Mouse (Mus musculus): ENCODE results near the gene Dnah3. TPM values are rescaled to one million over a fixed set of nuclear protein-coding genes. Genes with fewer than 3 reads are reported as not detected.

Gene Dnah3
- polyA plus RNA-seq, 1 experiment from 2014 or later: 0.09 TPM

DNA sequence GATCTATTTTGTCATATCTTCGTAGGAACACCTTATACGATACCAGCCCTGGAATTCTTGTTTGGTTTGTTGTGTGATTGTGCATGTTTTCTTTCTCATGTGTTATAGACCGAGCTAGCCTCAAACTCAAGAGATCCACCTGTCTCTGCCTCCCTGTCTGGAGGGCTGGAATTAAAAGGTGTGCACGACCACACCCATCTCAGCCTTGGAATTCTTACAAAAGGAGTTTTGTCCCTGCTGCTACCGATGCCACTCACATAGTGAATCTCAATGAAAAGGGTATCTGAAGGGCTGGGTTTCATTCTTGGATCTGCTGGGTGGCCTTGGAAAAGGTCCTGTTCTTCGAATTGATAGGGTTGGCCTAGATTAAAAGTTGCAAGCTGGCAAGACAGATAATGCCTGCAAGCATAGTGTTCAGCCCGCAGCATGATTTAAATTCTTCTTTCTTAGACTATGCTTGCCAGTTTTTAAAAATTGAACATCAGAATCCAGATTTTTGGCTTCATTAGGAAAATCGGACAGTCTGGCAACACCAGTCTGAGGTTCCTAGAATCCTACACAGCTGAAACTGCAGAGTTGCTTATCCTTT is 197.5 kb downstream of the Dnah3 start:
- WGBS: 93% methylated on average over 8 of the region's 8 CpGs
- no peaks in the 10 kb centered on the region for H3K36me3 ChIP-seq (replicated peaks; ENCODE audit: control insufficient read depth, insufficient read depth)
- no peak for ATAC-seq (ENCODE audit: low FRiP score)

GRCm38 (mm10) chr7:119895639-119896512 is 199.2 kb downstream of the Dnah3 start, which contains the start of the genes Lyrm1 and Dcun1d3:
TSS of gene Lyrm1 (plus strand) at chr7:119895861.
TSS of gene Dcun1d3 (minus strand) at chr7:119896298.
- peak within 1 kb of the TSS; percentile 72 for H3K4me3 ChIP-seq (replicated peaks; ENCODE audit: low read length)
- no peaks in the 10 kb centered on the region for H3K9me3 ChIP-seq (ENCODE audit: control insufficient read depth, low read length)
- whole genome bisulfite sequencing: under 1% methylated on average over 62 of the region's 63 CpGs
- peak; percentile 98 for ATAC-seq (ENCODE audit: low FRiP score)
- H3K4me1 ChIP-seq (replicated peaks; ENCODE audit: control insufficient read depth, insufficient read depth, low read length): peaks cover 29% of the 10 kb centered on the region
- H3K27me3 ChIP-seq (ENCODE audit: control insufficient read depth, insufficient read depth, low read length): no peaks in the 10 kb centered on the region
- H3K9ac ChIP-seq: peak within 1 kb of the TSS; percentile 90
- H3K27ac ChIP-seq: peak within 1 kb of the TSS; percentile 98
- DNase-seq (ENCODE audit: low spot score): peak; percentile 99
- H3K4me2 ChIP-seq (replicated peaks): peak within 1 kb of the TSS; percentile 65
- H3K36me3 ChIP-seq (replicated peaks; ENCODE audit: control insufficient read depth, insufficient read depth): no peaks in the 10 kb centered on the region

More for the DNA sequence above, 197.5 kb downstream of the Dnah3 start:
- no peak overlapping the region for H3K4me2 ChIP-seq (replicated peaks)
- H3K27me3 ChIP-seq (ENCODE audit: control insufficient read depth, insufficient read depth, low read length): no peaks in the 10 kb centered on the region
- H3K9ac ChIP-seq: no peak overlapping the region
- H3K4me1 ChIP-seq (replicated peaks; ENCODE audit: control insufficient read depth, insufficient read depth, low read length): peaks cover 29% of the 10 kb centered on the region
- no peaks in the 10 kb centered on the region for H3K9me3 ChIP-seq (ENCODE audit: control insufficient read depth, low read length)
- no peak overlapping the region for H3K27ac ChIP-seq
- no peak overlapping the region for H3K4me3 ChIP-seq (replicated peaks; ENCODE audit: low read length)
- no peak for DNase-seq (ENCODE audit: low spot score)

DNA sequence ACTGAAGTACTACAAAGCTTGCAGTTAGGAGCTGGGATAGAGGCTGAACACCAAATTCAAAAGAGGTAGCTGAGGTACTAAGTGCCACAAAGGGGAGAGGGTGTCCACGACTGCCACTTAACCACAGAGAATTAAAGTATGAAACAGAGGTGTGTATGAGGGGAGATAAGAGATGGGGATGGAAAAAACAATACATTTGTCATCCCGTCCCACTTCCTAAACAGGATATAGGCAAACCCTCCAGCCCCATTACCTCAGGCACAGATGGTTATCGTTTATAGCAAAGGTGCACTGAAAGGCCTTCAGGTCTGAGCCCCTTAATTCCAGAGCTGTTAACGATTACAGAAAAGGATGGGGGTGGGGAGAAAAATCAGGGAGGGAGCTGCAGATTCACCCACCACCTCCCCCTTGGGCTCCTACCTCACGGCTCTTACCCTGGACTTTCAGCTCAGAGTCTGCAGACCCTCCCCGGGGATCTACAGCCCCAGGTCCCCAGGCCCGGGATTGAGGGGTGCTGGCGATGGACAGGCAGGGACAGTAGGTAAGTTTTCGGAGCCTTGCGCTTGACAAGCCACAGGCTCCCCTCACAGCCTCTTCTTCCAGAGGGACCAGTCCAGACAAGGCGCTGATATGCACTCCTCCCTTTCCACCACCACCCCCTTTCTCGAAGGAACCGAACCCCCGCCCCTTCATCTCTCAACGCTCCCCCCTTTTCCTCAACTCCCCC is 200.1 kb downstream of the Dnah3 start:
- ATAC-seq (ENCODE audit: low FRiP score) (no peak; the same call in 1 of the 2 replicates), DNase-seq (ENCODE audit: low spot score) (no peak)
- peak overlapping the region; percentile 72 for H3K4me3 ChIP-seq (replicated peaks; ENCODE audit: low read length)
- H3K4me1 ChIP-seq (replicated peaks; ENCODE audit: control insufficient read depth, insufficient read depth, low read length): peaks cover 29% of the 10 kb centered on the region
- no peaks in the 10 kb centered on the region for H3K36me3 ChIP-seq (replicated peaks; ENCODE audit: control insufficient read depth, insufficient read depth)
- peak overlapping the region; percentile 87 for H3K9ac ChIP-seq
- WGBS: 2% methylated on average over 15 of the region's 15 CpGs
- H3K27ac ChIP-seq: peak overlapping the region; percentile 98
- H3K4me2 ChIP-seq (replicated peaks): peak overlapping the region; percentile 59
- no peaks in the 10 kb centered on the region for H3K9me3 ChIP-seq (ENCODE audit: control insufficient read depth, low read length)
- H3K27me3 ChIP-seq (ENCODE audit: control insufficient read depth, insufficient read depth, low read length): no peaks in the 10 kb centered on the region

DNA sequence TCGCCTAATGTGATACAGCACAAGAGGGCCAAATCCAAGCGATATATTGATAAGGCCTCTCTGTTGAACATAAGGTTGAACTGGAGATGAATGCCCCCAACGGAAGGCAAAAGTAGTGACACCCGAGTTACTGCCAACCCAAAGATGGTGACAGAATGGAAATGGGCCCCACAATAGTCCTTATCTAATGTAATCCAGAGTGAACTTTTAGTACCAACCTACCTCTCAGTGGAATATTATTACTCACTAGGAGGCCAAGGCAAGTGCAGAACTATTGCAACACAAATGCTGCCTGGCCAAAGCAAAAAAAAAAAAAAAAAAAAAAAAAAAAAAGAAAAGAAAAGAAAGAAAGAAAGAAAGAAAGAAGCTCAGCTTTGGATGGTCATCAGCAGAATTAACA is 202.3 kb downstream of the Dnah3 start:
- Histone ChIP-seq H3K9ac (no peak overlapping the region), H3K4me3 (replicated peaks; ENCODE audit: low read length) (no peak overlapping the region), H3K27ac (no peak overlapping the region), H3K9me3 (ENCODE audit: control insufficient read depth, low read length) (no peaks in the 10 kb centered on the region), H3K27me3 (ENCODE audit: control insufficient read depth, insufficient read depth, low read length) (no peaks in the 10 kb centered on the region), H3K36me3 (replicated peaks; ENCODE audit: control insufficient read depth, insufficient read depth) (no peaks in the 10 kb centered on the region), H3K4me1 (replicated peaks; ENCODE audit: control insufficient read depth, insufficient read depth, low read length) (peaks cover 29% of the 10 kb centered on the region), H3K4me2 (replicated peaks) (0 out of 2 replicates have a peak overlapping the region, but pooled peaks have one; percentile 59)
- 93% methylated on average over 4 of the region's 4 CpGs for WGBS
- ATAC-seq (ENCODE audit: low FRiP score) (no peak), DNase-seq (ENCODE audit: low spot score) (no peak)

GRCm38 (mm10) chr7:119892198-119892597 is 202.9 kb downstream of the Dnah3 start:
- Histone ChIP-seq H3K9ac (no peak overlapping the region), H3K9me3 (ENCODE audit: control insufficient read depth, low read length) (no peaks in the 10 kb centered on the region), H3K4me3 (replicated peaks; ENCODE audit: low read length) (no peak overlapping the region), H3K27ac (no peak overlapping the region), H3K4me2 (replicated peaks) (no peak overlapping the region), H3K36me3 (replicated peaks; ENCODE audit: control insufficient read depth, insufficient read depth) (no peaks in the 10 kb centered on the region), H3K4me1 (replicated peaks; ENCODE audit: control insufficient read depth, insufficient read depth, low read length) (peaks cover 25% of the 10 kb centered on the region), H3K27me3 (ENCODE audit: control insufficient read depth, insufficient read depth, low read length) (no peaks in the 10 kb centered on the region)
- ATAC-seq (ENCODE audit: low FRiP score): no peak
- no peak for DNase-seq (ENCODE audit: low spot score)
- WGBS: 95% methylated on average over 1 of the region's 1 CpGs

GRCm38 (mm10) chr7:119887887-119888286 is 207.2 kb downstream of the Dnah3 start:
- no peak overlapping the region for H3K9ac ChIP-seq
- H3K9me3 ChIP-seq (ENCODE audit: control insufficient read depth, low read length): no peaks in the 10 kb centered on the region
- no peaks in the 10 kb centered on the region for H3K27me3 ChIP-seq (ENCODE audit: control insufficient read depth, insufficient read depth, low read length)
- no peaks in the 10 kb centered on the region for H3K4me1 ChIP-seq (replicated peaks; ENCODE audit: control insufficient read depth, insufficient read depth, low read length)
- no peak overlapping the region for H3K27ac ChIP-seq
- no peak overlapping the region for H3K4me3 ChIP-seq (replicated peaks; ENCODE audit: low read length)
- DNase-seq (ENCODE audit: low spot score) (no peak), ATAC-seq (ENCODE audit: low FRiP score) (no peak)
- 96% methylated on average over 4 of the region's 4 CpGs for WGBS
- no peaks in the 10 kb centered on the region for H3K36me3 ChIP-seq (replicated peaks; ENCODE audit: control insufficient read depth, insufficient read depth)
- no peak overlapping the region for H3K4me2 ChIP-seq (replicated peaks)

GRCm38 (mm10) chr7:119881229-119881628 is 213.9 kb downstream of the Dnah3 start:
- Histone ChIP-seq H3K9me3 (ENCODE audit: control insufficient read depth, low read length) (no peaks in the 10 kb centered on the region), H3K27ac (no peak overlapping the region), H3K4me3 (replicated peaks; ENCODE audit: low read length) (no peak overlapping the region), H3K4me1 (replicated peaks; ENCODE audit: control insufficient read depth, insufficient read depth, low read length) (no peaks in the 10 kb centered on the region), H3K9ac (no peak overlapping the region), H3K36me3 (replicated peaks; ENCODE audit: control insufficient read depth, insufficient read depth) (peaks cover 12% of the 10 kb centered on the region; the same call in 1 of the 2 replicates), H3K27me3 (ENCODE audit: control insufficient read depth, insufficient read depth, low read length) (no peaks in the 10 kb centered on the region), H3K4me2 (replicated peaks) (no peak overlapping the region)
- ATAC-seq (ENCODE audit: low FRiP score): no peak
- WGBS: 97% methylated on average over 2 of the region's 2 CpGs
- DNase-seq (ENCODE audit: low spot score): no peak

DNA sequence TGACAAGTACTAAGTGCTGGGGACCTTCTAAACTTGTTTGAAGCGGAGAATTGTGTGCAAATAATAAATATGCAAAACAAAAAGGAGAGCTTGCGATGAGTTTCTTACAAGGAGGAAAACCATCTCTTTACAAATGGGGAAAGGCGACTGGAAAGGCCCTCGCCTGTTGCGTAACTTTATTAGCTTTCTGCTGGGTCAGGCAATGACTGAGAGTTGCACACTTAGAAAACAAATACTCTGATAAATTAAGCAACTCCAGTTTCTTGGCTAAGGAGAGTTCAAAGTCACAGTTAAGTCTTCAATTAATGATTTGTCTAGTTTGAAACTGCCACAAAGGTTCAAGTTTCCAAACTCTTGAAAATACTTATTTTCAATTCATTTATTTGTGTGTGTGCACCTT is 214.7 kb downstream of the Dnah3 start:
- Histone ChIP-seq H3K9me3 (ENCODE audit: control insufficient read depth, low read length) (no peaks in the 10 kb centered on the region), H3K9ac (no peak overlapping the region), H3K27ac (no peak overlapping the region), H3K36me3 (replicated peaks; ENCODE audit: control insufficient read depth, insufficient read depth) (peaks cover 12% of the 10 kb centered on the region; the same call in 1 of the 2 replicates), H3K4me2 (replicated peaks) (no peak overlapping the region), H3K4me1 (replicated peaks; ENCODE audit: control insufficient read depth, insufficient read depth, low read length) (no peaks in the 10 kb centered on the region), H3K27me3 (ENCODE audit: control insufficient read depth, insufficient read depth, low read length) (no peaks in the 10 kb centered on the region), H3K4me3 (replicated peaks; ENCODE audit: low read length) (no peak overlapping the region)
- ATAC-seq (ENCODE audit: low FRiP score) (no peak), DNase-seq (ENCODE audit: low spot score) (no peak)
- 88% methylated on average over 5 of the region's 5 CpGs for WGBS

DNA sequence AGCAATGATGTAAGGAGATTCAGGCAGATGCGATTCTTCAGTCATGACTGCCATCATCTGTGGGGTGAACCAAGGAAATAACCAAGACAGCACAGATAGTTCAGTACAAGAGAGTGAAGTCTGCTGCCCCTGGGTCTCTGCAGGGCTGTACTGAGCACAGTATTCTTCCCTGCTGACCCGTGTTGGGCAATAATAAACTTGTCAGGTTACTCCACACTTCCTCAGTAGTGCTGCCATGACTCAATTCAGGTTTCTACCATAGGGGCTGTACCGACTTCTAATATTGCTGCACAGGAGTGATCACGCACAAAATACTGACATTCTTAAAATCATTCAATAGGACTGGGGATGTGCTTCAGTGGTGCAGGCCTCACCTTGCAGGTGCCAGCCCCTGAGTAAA is 215.9 kb downstream of the Dnah3 start:
- H3K4me2 ChIP-seq (replicated peaks): no peak overlapping the region
- H3K9me3 ChIP-seq (ENCODE audit: control insufficient read depth, low read length): no peaks in the 10 kb centered on the region
- WGBS: 91% methylated on average over 4 of the region's 4 CpGs
- no peaks in the 10 kb centered on the region for H3K27me3 ChIP-seq (ENCODE audit: control insufficient read depth, insufficient read depth, low read length)
- peaks cover 12% of the 10 kb centered on the region; the same call in 1 of the 2 replicates for H3K36me3 ChIP-seq (replicated peaks; ENCODE audit: control insufficient read depth, insufficient read depth)
- no peak for DNase-seq (ENCODE audit: low spot score)
- H3K4me1 ChIP-seq (replicated peaks; ENCODE audit: control insufficient read depth, insufficient read depth, low read length): no peaks in the 10 kb centered on the region
- ATAC-seq (ENCODE audit: low FRiP score): no peak
- no peak overlapping the region for H3K9ac ChIP-seq
- no peak overlapping the region for H3K27ac ChIP-seq
- H3K4me3 ChIP-seq (replicated peaks; ENCODE audit: low read length): no peak overlapping the region

Data from hindbrain, embryonic 14.5 days (tissue).